Mouse (Mus musculus): ENCODE measurements around the gene Prpf4.
A peak's percentile ranks its signal among the peaks of the same experiment; 100 is the strongest.

Gene Prpf4

GRCm38 (mm10) chr4:62437256-62437778 is 28.7 kb downstream of the Prpf4 start:
- no peak for DNase-seq (ENCODE audit: low spot score in 2 of 2)

DNA sequence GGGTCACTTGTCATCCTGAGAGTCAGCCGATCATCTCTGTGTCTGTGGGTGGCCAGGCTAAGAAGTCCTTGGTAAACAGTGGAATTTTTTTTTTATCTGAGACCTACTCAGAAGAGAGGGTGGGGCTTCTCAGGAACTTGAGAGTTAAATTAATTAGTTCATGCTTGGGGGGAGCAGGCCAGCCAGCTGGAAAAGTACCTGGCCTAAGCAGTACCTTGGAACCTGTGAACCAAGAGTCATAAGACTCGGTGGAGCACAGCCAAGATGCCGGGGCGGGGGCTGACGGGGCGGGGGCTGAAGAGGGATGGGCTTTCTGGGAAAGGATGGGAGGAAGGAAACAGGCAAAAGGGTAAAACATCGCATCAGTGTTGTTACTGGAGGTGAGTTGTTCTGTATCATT is 29.3 kb downstream of the Prpf4 start:
- no peak for DNase-seq (ENCODE audit: low spot score in 2 of 2)

DNA sequence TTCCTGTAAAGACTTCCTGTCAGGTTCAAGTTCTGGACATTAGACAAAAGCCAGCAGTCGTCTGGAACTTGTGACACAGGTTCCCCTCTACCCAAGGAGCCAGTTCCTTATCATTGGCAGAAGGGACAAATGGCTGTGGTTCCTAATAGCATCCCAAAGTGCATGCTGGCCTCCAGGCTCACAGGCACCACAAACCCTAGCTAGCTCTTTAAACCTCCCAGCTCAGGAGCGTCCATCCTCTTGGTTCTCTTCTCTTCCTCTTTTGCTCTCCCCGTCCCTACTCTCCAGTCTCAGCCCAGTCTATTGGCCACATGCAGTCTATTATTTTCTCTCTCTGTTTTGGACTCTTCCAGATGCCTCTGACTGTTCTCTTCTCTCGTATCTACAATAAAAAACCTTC is 31.2 kb downstream of the Prpf4 start:
- DNase-seq (ENCODE audit: low spot score in 2 of 2), result no peak

DNA sequence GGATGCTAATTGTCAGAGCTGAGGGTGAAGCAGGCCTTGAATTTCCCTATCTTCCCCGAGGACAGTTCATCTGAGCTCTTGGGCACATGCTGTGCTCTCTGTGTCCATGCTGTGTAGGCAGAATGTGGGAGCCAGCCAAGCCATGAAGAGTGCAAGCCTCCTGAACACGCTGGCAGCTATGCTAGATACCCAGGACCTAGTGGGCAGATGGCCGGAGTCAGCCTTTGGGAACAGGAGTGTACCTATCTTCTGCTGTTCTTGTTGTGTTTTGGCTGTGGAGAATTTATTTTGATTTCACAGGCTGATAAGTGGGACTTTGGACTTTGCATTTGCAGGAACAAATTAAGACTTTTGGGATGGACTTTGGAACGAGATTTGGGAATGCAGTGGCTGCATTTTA is 31.9 kb downstream of the Prpf4 start:
- DNase-seq (ENCODE audit: low spot score in 2 of 2), result no peak

- no peak for DNase-seq (ENCODE audit: low spot score in 2 of 2)
These were observed 32.4 kb downstream of the Prpf4 start for GRCm38 (mm10) chr4:62440986-62441385.

- peak in 1 of 2 experiments; percentile 29 for DNase-seq (ENCODE audit: low spot score in 2 of 2)
These were observed 46.4 kb downstream of the Prpf4 start for GRCm38 (mm10) chr4:62454995-62455394.

DNA sequence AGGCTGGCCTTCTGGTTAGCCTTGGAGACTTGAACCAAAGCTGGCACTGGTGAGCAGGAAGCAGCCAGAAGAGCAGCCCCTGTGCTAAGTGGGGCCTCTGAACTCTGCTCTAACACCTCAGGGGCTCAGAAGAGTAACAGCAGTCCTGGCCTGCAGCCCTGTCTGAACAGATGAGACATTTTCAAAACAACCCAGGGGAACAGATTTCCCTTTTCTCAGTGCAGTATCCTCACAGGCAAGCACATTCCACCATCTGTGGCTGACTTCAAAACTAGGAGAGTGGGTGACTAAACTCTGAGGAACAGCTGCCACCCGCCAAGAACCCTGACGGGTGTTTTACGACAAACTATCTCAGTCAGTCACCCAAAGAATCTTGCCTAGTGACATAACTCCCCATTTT is 50.5 kb downstream of the Prpf4 start:
- peak; percentile 20 to 26 for DNase-seq (ENCODE audit: low spot score in 2 of 2)

DNA sequence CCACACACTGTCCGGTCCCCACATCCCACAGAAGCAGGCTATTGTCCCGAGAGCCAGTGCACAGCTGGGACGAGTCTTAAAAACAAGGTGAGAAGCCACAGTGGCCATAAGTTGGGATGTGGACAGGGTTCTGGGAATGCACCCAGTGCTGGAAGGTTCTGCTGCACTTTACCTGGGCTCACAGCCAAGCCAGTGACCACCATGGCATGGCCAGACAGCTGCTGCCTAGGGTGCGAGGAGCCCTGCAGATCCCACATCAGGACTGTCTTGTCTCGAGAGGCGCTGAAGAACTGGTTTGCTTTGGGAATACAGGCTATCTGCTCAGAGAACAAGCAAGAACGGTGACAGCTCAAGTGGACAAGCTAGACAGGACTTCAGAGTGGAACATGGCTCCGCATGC is 51.8 kb downstream of the Prpf4 start:
- no peak for DNase-seq (ENCODE audit: low spot score in 2 of 2)

DNA sequence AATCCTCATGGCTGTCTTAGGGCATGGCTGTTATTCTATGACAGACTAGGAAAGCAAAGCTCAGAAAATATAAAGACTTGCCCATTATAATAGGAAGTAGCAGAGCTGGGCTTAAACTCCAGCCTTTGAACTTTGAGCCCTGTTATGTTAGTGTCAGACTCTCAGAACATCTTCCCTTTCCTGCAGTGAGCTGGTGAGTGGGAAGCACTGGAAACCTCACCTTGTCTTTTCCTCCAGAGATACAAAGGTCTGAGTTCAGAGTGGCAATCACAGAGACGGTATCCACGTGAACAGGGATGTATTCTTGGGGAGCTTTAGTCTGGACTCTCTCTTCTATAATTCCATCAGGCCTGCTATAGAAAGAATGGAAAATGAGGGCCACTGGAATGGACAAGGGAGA is 54.5 kb downstream of the Prpf4 start:
- DNase-seq (ENCODE audit: low spot score in 2 of 2), result no peak

DNA sequence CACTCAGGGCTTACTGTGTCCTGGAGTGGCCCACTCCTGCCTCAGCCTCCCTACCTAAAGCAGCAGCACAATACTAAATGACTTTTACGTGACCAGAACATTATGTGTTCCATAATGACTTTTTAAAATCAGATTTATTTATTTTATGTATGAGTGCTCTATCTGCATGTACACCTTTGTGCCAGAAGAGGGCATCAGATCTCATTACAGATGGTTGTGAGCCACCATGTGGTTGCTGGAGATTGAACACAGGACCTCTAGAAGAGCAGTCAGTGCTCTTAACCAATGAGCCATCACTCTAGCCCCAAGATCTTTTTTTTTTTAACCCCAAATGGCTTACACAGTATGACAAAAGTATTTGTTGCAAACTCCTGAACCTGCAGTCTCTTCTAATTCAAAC is 59.6 kb downstream of the Prpf4 start:
- no peak for DNase-seq (ENCODE audit: low spot score in 2 of 2)

- DNase-seq (ENCODE audit: low spot score in 2 of 2), result peak; percentile 59 to 79
These were observed 62.0 kb downstream of the Prpf4 start, which contains the start of gene Wdr31 for GRCm38 (mm10) chr4:62470598-62471051. Gene Wdr31, minus strand, starts transcription at chr4:62470896.

DNA sequence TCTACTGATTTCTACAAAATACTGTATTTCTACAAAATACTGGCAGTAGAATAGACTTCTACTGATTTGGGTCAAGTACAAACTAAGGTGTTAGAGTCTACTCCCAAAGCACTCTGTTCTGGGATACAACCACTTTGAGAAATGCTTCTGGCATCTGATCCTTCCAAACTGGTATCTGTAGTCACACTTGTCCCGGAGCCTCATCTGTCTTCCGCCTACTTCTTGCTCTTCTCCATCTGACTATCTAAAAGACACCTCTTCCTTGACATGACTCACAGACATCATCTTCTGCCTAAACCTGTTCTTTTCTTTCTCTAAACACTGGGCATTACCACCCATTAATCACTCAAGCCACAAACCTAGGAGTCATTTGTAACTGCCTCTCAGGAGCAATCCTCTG is 63.5 kb downstream of the Prpf4 start:
- no peak for DNase-seq (ENCODE audit: low spot score in 2 of 2)

- DNase-seq (ENCODE audit: low spot score in 2 of 2), result no peak
These were observed 66.5 kb downstream of the Prpf4 start for GRCm38 (mm10) chr4:62475131-62475530.

GRCm38 (mm10) chr4:62475793-62476192 is 67.2 kb downstream of the Prpf4 start:
- DNase-seq (ENCODE audit: low spot score in 2 of 2), result no peak
